Mouse (Mus musculus) stomach, embryonic 16.5 days (tissue): Measurements from ENCODE around the gene E430018J23Rik. TPM values are rescaled to one million over a fixed set of nuclear protein-coding genes. Genes with fewer than 3 reads are reported as not detected.
"Not testable (repeated sequence)": the region's sequence is repeated elsewhere in the genome, so short reads cannot be mapped to it uniquely, and the experiment has no call there.

ENCODE experiments used
- ATAC-seq: fragments of 200-750 bp; cut with Nextera tagmentation; 2 replicates; pipeline ENCODE4 v1.8.0; 2017; ENCODE audit warnings: moderate number of reproducible peaks, moderate TSS enrichment; ENCODE audit not compliant: insufficient read depth, low FRiP score
- H3K27ac ChIP-seq: fragments of 300-500 bp; sonication (generic); 2 replicates; pipeline ENCODE4 v1.5.1; 2014; ENCODE audit warnings: low read length
- H3K27me3 ChIP-seq: fragments of 300-500 bp; sonication (generic); 2 replicates; pipeline ENCODE4 v1.6.1; 2014; ENCODE audit warnings: low read length, control low read depth, mixed read lengths; ENCODE audit not compliant: control insufficient read depth, insufficient read depth
- H3K36me3 ChIP-seq: fragments of 300-500 bp; sonication (generic); 2 replicates; pipeline ENCODE4 v1.6.1; 2014; ENCODE audit warnings: low read length; ENCODE audit not compliant: control insufficient read depth, insufficient read depth
- H3K4me1 ChIP-seq: fragments of 300-500 bp; sonication (generic); 2 replicates; pipeline ENCODE4 v1.6.1; 2014; ENCODE audit warnings: low read length, control low read depth, mixed read lengths; ENCODE audit not compliant: control insufficient read depth, insufficient read depth
- H3K4me2 ChIP-seq: fragments of 300-500 bp; sonication (generic); 2 replicates; pipeline ENCODE4 v1.6.1; 2014; ENCODE audit warnings: low read depth, low read length, mixed read lengths
- H3K4me3 ChIP-seq: fragments of 300-500 bp; sonication (generic); replicated peaks from 2 replicates; pipeline ENCODE4 v1.5.1; 2014; ENCODE audit warnings: mild to moderate bottlenecking, low read length
- H3K9ac ChIP-seq: fragments of 300-500 bp; sonication (generic); 2 replicates; pipeline ENCODE4 v1.6.1; 2014; ENCODE audit warnings: low read length
- H3K9me3 ChIP-seq: fragments of 300-500 bp; sonication (generic); replicated peaks from 2 replicates; pipeline ENCODE4 v1.6.1; 2016; ENCODE audit warnings: low read length, control low read depth; ENCODE audit not compliant: control insufficient read depth
- WGBS: fragments of 180-500 bp; shearing (Covaris S2); extraction: QIAGEN DNeasy Blood & Tissue Kit; methylation state at CpG from one replicate; pipeline ENCODE4 v1.1.7; 2014; 5-methylcytosine and 5-hydroxymethylcytosine counted together
- polyA plus RNA-seq: library from polyadenylated mRNA; unstranded; fragments of >200 nt; fragmentation: Nextera tagmentation; extraction: Ambion mirVana; gene quantifications from 2 replicates; pipeline ENCODE4 v1.2.1, GENCODE M21; 2015

E430018J23Rik gene
- polyA plus RNA-seq, 1 experiment from 2014 or later = 6.1 TPM

- Histone ChIP-seq H3K27me3 (0 out of 2 replicates have a peak, but pooled peaks cover 2% of the 10 kb centered on the region), H3K9ac (no peak overlapping the region), H3K9me3 (no peaks in the 10 kb centered on the region), H3K4me2 (peak overlapping the region; percentile 56), H3K27ac (no peak overlapping the region), H3K4me1 (no peaks in the 10 kb centered on the region; the same call in 1 of the 2 replicates), H3K4me3 (peak overlapping the region; percentile 36), H3K36me3 (no peaks in the 10 kb centered on the region)
- ATAC-seq = no peak
- WGBS = 63% methylated on average over 4 of the region's 4 CpGs
Measured at GRCm38 (mm10) chr7:127364166-127364565, 29.3 kb downstream of the E430018J23Rik start.

GRCm38 (mm10) chr7:127363475-127363921, 29.9 kb downstream of the E430018J23Rik start:
- Histone ChIP-seq H3K9me3 (no peaks in the 10 kb centered on the region), H3K36me3 (no peaks in the 10 kb centered on the region), H3K27ac (no peak overlapping the region), H3K4me2 (peak overlapping the region; percentile 56), H3K4me3 (peak overlapping the region; percentile 36), H3K9ac (peak overlapping the region; percentile 69), H3K4me1 (no peaks in the 10 kb centered on the region; the same call in 1 of the 2 replicates), H3K27me3 (0 out of 2 replicates have a peak, but pooled peaks cover 2% of the 10 kb centered on the region)
- 2% methylated on average over 24 of the region's 24 CpGs for WGBS
- peak; percentile 41; the same call in 1 of the 2 replicates for ATAC-seq

GRCm38 (mm10) chr7:127362418-127362817, 31.0 kb downstream of the E430018J23Rik start:
- not testable (repeated sequence) for H3K27ac ChIP-seq, ATAC-seq, H3K4me1 ChIP-seq, H3K9me3 ChIP-seq, H3K36me3 ChIP-seq, H3K9ac ChIP-seq, H3K27me3 ChIP-seq
- WGBS = 21% methylated on average over 13 of the region's 13 CpGs
- Histone ChIP-seq H3K4me2 (peak overlapping the region; percentile 12; the same call in 1 of the 2 replicates), H3K4me3 (peak overlapping the region; percentile 27)

- 32% methylated on average over 13 of the region's 13 CpGs for WGBS
- ATAC-seq = peak; percentile 76
- no peak overlapping the region for H3K4me2 ChIP-seq
Measured at GRCm38 (mm10) chr7:127361449-127361848, 32.0 kb downstream of the E430018J23Rik start.

DNA sequence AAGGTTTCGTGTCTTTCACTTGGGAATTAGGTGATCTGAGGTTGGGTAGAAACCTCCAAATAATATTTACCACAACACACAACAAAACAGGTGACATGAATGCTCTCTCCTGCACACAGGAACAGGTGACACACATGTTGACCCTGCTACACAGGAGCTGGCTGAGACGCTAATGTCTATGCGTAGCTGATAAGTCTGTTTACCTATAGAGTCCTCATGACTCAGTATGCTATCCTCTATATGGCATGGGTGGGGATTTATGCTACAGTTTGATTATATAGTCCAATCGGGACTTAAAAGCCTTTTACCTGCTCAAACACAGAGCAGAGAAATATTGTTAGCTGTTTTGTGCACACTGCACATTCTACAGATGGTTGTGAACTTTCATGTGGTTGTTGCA, 33.2 kb downstream of the E430018J23Rik start:
- H3K9me3 ChIP-seq = no peaks in the 10 kb centered on the region
- no peaks in the 10 kb centered on the region for H3K36me3 ChIP-seq
- no peak overlapping the region for H3K9ac ChIP-seq
- H3K4me3 ChIP-seq = no peak overlapping the region
- H3K27ac ChIP-seq = no peak overlapping the region
- ATAC-seq = no peak; the same call in 1 of the 2 replicates
- 0 out of 2 replicates have a peak, but pooled peaks cover 5% of the 10 kb centered on the region for H3K27me3 ChIP-seq
- no peak overlapping the region for H3K4me2 ChIP-seq
- WGBS = 47% methylated on average over 4 of the region's 4 CpGs
- H3K4me1 ChIP-seq = no peaks in the 10 kb centered on the region; the same call in 1 of the 2 replicates

More at GRCm38 (mm10) chr7:127361449-127361848, 32.0 kb downstream of the E430018J23Rik start:
- no peaks in the 10 kb centered on the region; the same call in 1 of the 2 replicates for H3K4me1 ChIP-seq
- no peak overlapping the region for H3K27ac ChIP-seq
- H3K27me3 ChIP-seq = 0 out of 2 replicates have a peak, but pooled peaks cover 5% of the 10 kb centered on the region
- H3K9ac ChIP-seq = no peak overlapping the region
- H3K9me3 ChIP-seq = no peaks in the 10 kb centered on the region
- H3K36me3 ChIP-seq = no peaks in the 10 kb centered on the region
- no peak overlapping the region for H3K4me3 ChIP-seq

GRCm38 (mm10) chr7:127358472-127358871, 35.0 kb downstream of the E430018J23Rik start:
- ATAC-seq = no peak
- H3K9ac ChIP-seq = no peak overlapping the region
- 0 out of 2 replicates have a peak, but pooled peaks cover 5% of the 10 kb centered on the region for H3K27me3 ChIP-seq
- H3K36me3 ChIP-seq = no peaks in the 10 kb centered on the region
- no peaks in the 10 kb centered on the region; the same call in 1 of the 2 replicates for H3K4me1 ChIP-seq
- H3K4me3 ChIP-seq = no peak overlapping the region
- no peak overlapping the region for H3K27ac ChIP-seq
- no peak overlapping the region for H3K4me2 ChIP-seq
- no peaks in the 10 kb centered on the region for H3K9me3 ChIP-seq
- 67% methylated on average over 4 of the region's 4 CpGs for WGBS

- ATAC-seq = no peak
- H3K4me3 ChIP-seq = no peak overlapping the region
- no peaks in the 10 kb centered on the region for H3K9me3 ChIP-seq
- WGBS = 69% methylated on average over 2 of the region's 2 CpGs
- H3K4me2 ChIP-seq = no peak overlapping the region
- 0 out of 2 replicates have a peak, but pooled peaks cover 3% of the 10 kb centered on the region for H3K27me3 ChIP-seq
- H3K4me1 ChIP-seq = no peaks in the 10 kb centered on the region
- no peak overlapping the region for H3K27ac ChIP-seq
- H3K9ac ChIP-seq = no peak overlapping the region
- H3K36me3 ChIP-seq = no peaks in the 10 kb centered on the region
Measured at GRCm38 (mm10) chr7:127357871-127358270, 35.6 kb downstream of the E430018J23Rik start.

DNA sequence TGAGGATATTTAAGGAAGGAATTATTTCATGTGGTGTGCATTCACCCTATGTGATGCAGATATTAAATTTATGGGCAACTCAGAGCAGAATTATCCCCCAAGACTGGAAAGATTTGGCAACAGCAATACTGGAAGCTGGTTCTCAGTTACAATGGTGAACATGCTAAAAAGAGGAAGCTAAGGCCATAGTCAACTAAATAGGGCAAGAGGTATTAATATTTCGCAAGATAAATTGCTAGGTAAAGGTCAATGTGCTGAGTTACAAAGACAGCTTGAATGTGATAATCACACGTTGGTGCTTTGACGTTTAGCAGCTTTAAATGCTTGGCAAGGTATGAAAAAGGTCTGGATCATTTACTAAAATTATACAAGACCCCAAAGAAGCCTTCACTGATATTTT, 37.6 kb downstream of the E430018J23Rik start:
- no peak overlapping the region for H3K4me3 ChIP-seq
- no peak for ATAC-seq
- no peak overlapping the region for H3K27ac ChIP-seq
- no peaks in the 10 kb centered on the region for H3K4me1 ChIP-seq
- H3K9me3 ChIP-seq = no peaks in the 10 kb centered on the region
- WGBS = 52% methylated on average over 3 of the region's 3 CpGs
- H3K9ac ChIP-seq = no peak overlapping the region
- no peaks in the 10 kb centered on the region for H3K36me3 ChIP-seq
- H3K27me3 ChIP-seq = 0 out of 2 replicates have a peak, but pooled peaks cover 3% of the 10 kb centered on the region
- no peak overlapping the region for H3K4me2 ChIP-seq

GRCm38 (mm10) chr7:127351230-127352004, 42.0 kb downstream of the E430018J23Rik start:
- H3K4me3 ChIP-seq = no peak overlapping the region
- H3K4me2 ChIP-seq = no peak overlapping the region
- ATAC-seq = no peak
- no peak overlapping the region for H3K27ac ChIP-seq
- H3K27me3 ChIP-seq = no peaks in the 10 kb centered on the region
- no peak overlapping the region for H3K9ac ChIP-seq
- 81% methylated on average over 5 of the region's 5 CpGs for WGBS
- no peaks in the 10 kb centered on the region for H3K9me3 ChIP-seq
- H3K36me3 ChIP-seq = no peaks in the 10 kb centered on the region
- H3K4me1 ChIP-seq = peaks cover 5% of the 10 kb centered on the region
